Mouse (Mus musculus) liver, embryonic 16.5 days (tissue): ENCODE data around the gene Abcb6. TPM values are rescaled to one million over a fixed set of nuclear protein-coding genes. Genes with fewer than 3 reads are reported as not detected.

Source experiments
- ATAC-seq: fragments of 200-750 bp; cut with Nextera tagmentation; 2 replicates; pipeline ENCODE4 v1.8.0; 2017; ENCODE audit warnings: low read depth, mild to moderate bottlenecking, moderate number of reproducible peaks, moderate library complexity
- H3K27ac ChIP-seq: fragments of 300-500 bp; sonication (generic); 2 replicates; pipeline ENCODE4 v1.5.1; 2014; ENCODE audit warnings: mild to moderate bottlenecking, low read length
- H3K27me3 ChIP-seq: fragments of 300-500 bp; sonication (generic); 2 replicates; pipeline ENCODE4 v1.6.1; 2014; ENCODE audit warnings: low read depth, low read length, mixed read lengths; ENCODE audit not compliant: control insufficient read depth, insufficient read depth
- H3K36me3 ChIP-seq: fragments of 300-500 bp; sonication (generic); 2 replicates; pipeline ENCODE4 v1.6.1; 2014; ENCODE audit warnings: mild to moderate bottlenecking; ENCODE audit not compliant: control insufficient read depth, insufficient read depth
- H3K4me1 ChIP-seq: fragments of 300-500 bp; sonication (generic); 2 replicates; pipeline ENCODE4 v1.6.1; 2014; ENCODE audit warnings: low read depth, low read length, mixed read lengths; ENCODE audit not compliant: control insufficient read depth
- H3K4me2 ChIP-seq: fragments of 300-500 bp; sonication (generic); 2 replicates; pipeline ENCODE4 v1.6.1; 2014; ENCODE audit warnings: low read depth, low read length, mixed read lengths
- H3K4me3 ChIP-seq: fragments of 300-500 bp; sonication (generic); 2 replicates; pipeline ENCODE4 v1.5.1; 2014; ENCODE audit warnings: low read depth, mild to moderate bottlenecking, low read length
- H3K9ac ChIP-seq: fragments of 300-500 bp; sonication (generic); 2 replicates; pipeline ENCODE4 v1.6.1; 2014; ENCODE audit warnings: low read depth, low read length
- H3K9me3 ChIP-seq: fragments of 300-500 bp; sonication (generic); replicated peaks from 2 replicates; pipeline ENCODE4 v1.6.1; 2016; ENCODE audit warnings: low read length; ENCODE audit not compliant: control insufficient read depth
- WGBS: fragments of 180-500 bp; shearing (Covaris S2); extraction: QIAGEN DNeasy Blood & Tissue Kit; methylation state at CpG from one replicate; pipeline ENCODE4 v1.1.7; 2014; ENCODE audit not compliant: insufficient replicate concordance; 5-methylcytosine and 5-hydroxymethylcytosine counted together
- polyA plus RNA-seq: library from polyadenylated mRNA; unstranded; fragments of >200 nt; fragmentation: Nextera tagmentation; extraction: Ambion mirVana; gene quantifications from 2 replicates; pipeline ENCODE4 v1.2.1, GENCODE M21; 2015

Gene Abcb6
- 55.5 and 56.5 TPM in 2 replicates for polyA plus RNA-seq

DNA sequence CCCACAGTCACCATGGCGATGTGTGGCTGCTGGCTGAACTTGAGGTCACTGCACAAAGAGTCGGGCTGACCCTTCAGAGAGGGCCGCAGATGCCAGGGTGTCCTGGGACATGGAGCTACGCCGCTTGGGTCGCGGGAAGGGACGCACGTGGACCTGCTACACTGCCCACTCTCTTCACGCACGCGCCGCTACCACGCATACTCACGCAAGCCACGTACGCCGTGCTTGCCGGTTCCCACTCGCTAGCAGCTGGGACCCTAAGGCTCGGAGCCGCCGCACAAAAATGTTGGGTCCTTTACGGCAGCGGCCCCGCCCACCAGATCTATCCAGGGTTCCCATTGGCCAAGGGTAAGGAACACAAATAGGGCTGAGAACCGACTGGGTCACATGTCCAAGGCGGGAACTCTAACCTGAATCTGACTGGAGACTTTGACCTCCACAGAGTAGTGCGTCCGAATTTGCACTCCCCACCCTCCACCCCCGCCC lies at the start of gene Abcb6:
Gene Abcb6 (minus strand): TSS at position 288 of the 486 bp plus-strand sequence.
- Histone ChIP-seq H3K27me3 (no peaks in the 10 kb centered on the region), H3K9ac (peak within 1 kb of the TSS; percentile 85), H3K4me3 (peak within 1 kb of the TSS; percentile 74), H3K9me3 (no peaks in the 10 kb centered on the region), H3K4me1 (peaks cover 23% of the 10 kb centered on the region), H3K4me2 (peak within 1 kb of the TSS; percentile 89), H3K36me3 (peaks cover 68% of the 10 kb centered on the region), H3K27ac (peak within 1 kb of the TSS; percentile 98)
- ATAC-seq = peak; percentile 91
- under 1% methylated on average over 31 of the region's 31 CpGs for WGBS

- no peaks in the 10 kb centered on the region for H3K36me3 ChIP-seq
- no peak overlapping the region for H3K9ac ChIP-seq
- H3K4me3 ChIP-seq = no peak overlapping the region
- H3K9me3 ChIP-seq = no peaks in the 10 kb centered on the region
- ATAC-seq = peak; percentile 87
- no peak overlapping the region for H3K4me2 ChIP-seq
- H3K27ac ChIP-seq = peak overlapping the region; percentile 69
- no peaks in the 10 kb centered on the region for H3K27me3 ChIP-seq
- WGBS = 31% methylated on average over 4 of the region's 4 CpGs
- H3K4me1 ChIP-seq = peaks cover 11% of the 10 kb centered on the region
These were observed 49.0 kb upstream of the Abcb6 start for GRCm38 (mm10) chr1:75229158-75229557.

DNA sequence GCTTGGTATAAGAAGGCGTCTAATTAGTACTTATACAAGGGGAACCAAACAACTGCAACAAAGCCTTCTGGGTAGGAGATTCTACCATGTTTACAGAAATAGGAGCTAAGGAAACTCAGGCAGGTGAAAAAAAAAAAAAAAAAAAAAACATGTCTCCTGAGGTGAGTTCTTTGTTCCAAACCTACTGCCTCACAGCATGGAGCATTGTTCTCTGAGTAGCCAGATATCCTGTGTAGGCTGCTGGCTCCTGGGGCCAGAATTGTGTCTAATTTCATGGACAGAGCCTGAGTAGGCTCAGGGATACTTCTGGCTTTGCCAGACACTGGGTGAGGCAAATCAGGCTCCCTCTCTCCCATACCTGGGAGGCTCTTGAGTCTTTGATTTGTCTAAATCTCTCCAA lies 47.5 kb upstream of the Abcb6 start:
- Histone ChIP-seq H3K4me3 (no peak overlapping the region), H3K27ac (no peak overlapping the region), H3K27me3 (no peaks in the 10 kb centered on the region), H3K4me2 (no peak overlapping the region), H3K9me3 (no peaks in the 10 kb centered on the region), H3K36me3 (no peaks in the 10 kb centered on the region), H3K4me1 (peaks cover 10% of the 10 kb centered on the region), H3K9ac (no peak overlapping the region)
- 82% methylated on average over 1 of the region's 1 CpGs for WGBS
- ATAC-seq = no peak

- H3K4me2 ChIP-seq = no peak overlapping the region
- H3K9ac ChIP-seq = no peak overlapping the region
- no peak overlapping the region for H3K4me3 ChIP-seq
- WGBS = 33% methylated on average over 2 of the region's 2 CpGs
- H3K27me3 ChIP-seq = no peaks in the 10 kb centered on the region
- H3K36me3 ChIP-seq = no peaks in the 10 kb centered on the region
- no peak overlapping the region for H3K27ac ChIP-seq
- no peak for ATAC-seq
- H3K9me3 ChIP-seq = no peaks in the 10 kb centered on the region
- H3K4me1 ChIP-seq = peaks cover 5% of the 10 kb centered on the region
These were observed 45.9 kb upstream of the Abcb6 start for GRCm38 (mm10) chr1:75226138-75226537.

DNA sequence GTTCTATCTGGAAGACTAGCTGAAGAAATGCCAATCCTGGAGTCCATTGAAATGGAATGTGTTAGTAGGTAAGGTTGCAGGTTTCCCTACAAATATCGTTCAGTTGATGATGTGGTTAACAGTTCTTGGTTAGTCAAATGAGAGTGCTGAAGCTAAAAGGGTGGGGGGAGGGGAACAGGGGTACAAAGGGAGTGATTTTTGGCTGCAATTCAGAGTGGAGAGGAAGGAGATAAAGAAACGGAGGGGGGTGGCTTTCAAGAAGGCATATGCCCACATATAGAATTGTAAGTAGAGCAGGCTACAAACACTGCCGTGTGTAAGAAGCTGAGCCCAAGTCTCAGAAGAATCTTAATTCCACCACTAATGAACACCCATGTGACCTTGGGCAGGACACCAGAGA lies 45.3 kb upstream of the Abcb6 start:
- ATAC-seq = no peak
- Histone ChIP-seq H3K27ac (no peak overlapping the region), H3K4me2 (no peak overlapping the region), H3K9ac (no peak overlapping the region), H3K9me3 (no peaks in the 10 kb centered on the region), H3K27me3 (peaks cover 5% of the 10 kb centered on the region), H3K4me1 (peaks cover 5% of the 10 kb centered on the region), H3K4me3 (no peak overlapping the region), H3K36me3 (no peaks in the 10 kb centered on the region)
- 19% methylated on average over 3 of the region's 3 CpGs for WGBS

DNA sequence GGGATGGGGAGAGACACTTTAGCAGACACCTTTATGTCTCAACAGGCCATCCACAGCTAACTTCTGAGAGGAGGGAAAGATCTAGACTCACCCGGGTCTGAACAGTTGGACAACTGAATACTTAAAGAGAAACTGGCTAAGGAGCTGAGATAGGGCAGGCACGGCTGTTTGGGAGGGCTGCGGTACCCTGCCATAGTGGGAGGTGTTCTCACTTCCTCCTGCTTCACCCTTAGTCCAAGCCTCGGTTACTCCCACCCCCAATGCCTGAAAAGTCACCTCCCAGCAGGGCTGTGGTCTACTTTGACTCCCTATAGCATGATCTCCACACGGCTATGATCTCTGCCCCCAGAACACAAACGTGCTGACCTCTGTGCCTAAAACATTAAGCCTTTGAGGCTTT lies 43.3 kb upstream of the Abcb6 start:
- H3K4me3 ChIP-seq = no peak overlapping the region
- no peak for ATAC-seq
- no peaks in the 10 kb centered on the region for H3K36me3 ChIP-seq
- no peaks in the 10 kb centered on the region for H3K9me3 ChIP-seq
- no peak overlapping the region for H3K4me2 ChIP-seq
- WGBS = 18% methylated on average over 6 of the region's 6 CpGs
- peaks cover 8% of the 10 kb centered on the region for H3K4me1 ChIP-seq
- H3K27me3 ChIP-seq = peaks cover 14% of the 10 kb centered on the region
- H3K9ac ChIP-seq = no peak overlapping the region
- H3K27ac ChIP-seq = no peak overlapping the region

DNA sequence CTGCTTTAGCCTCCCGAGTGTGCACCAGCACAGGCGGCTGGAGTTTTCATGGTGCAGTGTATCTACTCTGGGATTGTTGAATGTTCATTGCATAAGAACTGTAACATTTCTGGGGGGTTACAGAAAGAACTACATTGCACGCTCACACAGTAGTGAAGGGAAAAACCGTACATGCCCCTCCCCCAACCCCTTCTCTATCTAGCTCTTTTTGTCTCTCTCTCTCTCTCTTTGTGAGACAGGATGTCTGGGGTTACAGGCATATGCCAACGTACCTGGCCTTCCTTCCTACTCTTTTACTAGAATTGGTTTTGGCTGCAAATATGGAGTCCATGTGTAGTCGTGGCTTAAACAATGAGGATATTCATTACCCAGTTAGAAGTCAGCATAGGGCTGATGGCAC lies 42.7 kb upstream of the Abcb6 start:
- Histone ChIP-seq H3K4me1 (peaks cover 8% of the 10 kb centered on the region), H3K27me3 (peaks cover 14% of the 10 kb centered on the region), H3K4me3 (no peak overlapping the region), H3K9me3 (no peaks in the 10 kb centered on the region), H3K4me2 (no peak overlapping the region), H3K36me3 (no peaks in the 10 kb centered on the region), H3K9ac (no peak overlapping the region), H3K27ac (no peak overlapping the region)
- no peak for ATAC-seq
- 51% methylated on average over 6 of the region's 6 CpGs for WGBS

- Histone ChIP-seq H3K27me3 (peaks cover 14% of the 10 kb centered on the region), H3K4me1 (peaks cover 22% of the 10 kb centered on the region), H3K4me2 (no peak overlapping the region), H3K4me3 (no peak overlapping the region), H3K9ac (no peak overlapping the region), H3K27ac (no peak overlapping the region), H3K9me3 (no peaks in the 10 kb centered on the region), H3K36me3 (peaks cover 5% of the 10 kb centered on the region)
- 68% methylated on average over 3 of the region's 3 CpGs for WGBS
- ATAC-seq = no peak
These were observed 41.3 kb upstream of the Abcb6 start for GRCm38 (mm10) chr1:75221538-75221937.

GRCm38 (mm10) chr1:75219531-75219930 lies 39.3 kb upstream of the Abcb6 start, which contains the start of gene Tuba4a:
TSS of gene Tuba4a (minus strand) at chr1:75219865.
- Histone ChIP-seq H3K9me3 (no peaks in the 10 kb centered on the region), H3K4me3 (peak within 1 kb of the TSS; percentile 83), H3K4me1 (peaks cover 42% of the 10 kb centered on the region), H3K36me3 (peaks cover 25% of the 10 kb centered on the region), H3K4me2 (peak within 1 kb of the TSS; percentile 97), H3K9ac (peak within 1 kb of the TSS; percentile 87), H3K27me3 (peaks cover 14% of the 10 kb centered on the region), H3K27ac (peak within 1 kb of the TSS; percentile 97)
- ATAC-seq = peak; percentile 3; the same call in 1 of the 2 replicates
- whole genome bisulfite sequencing = 2% methylated on average over 34 of the region's 34 CpGs
